Mouse (Mus musculus) heart, postnatal 0 days (tissue): Measurements from ENCODE around the gene Bcr.

ENCODE experiments used
- CTCF ChIP-seq: IDR thresholded peaks from 2 replicates; pipeline ENCODE4 v1.5.1; 2016; ENCODE audit warnings: antibody characterized with exemption, control low read depth, low read depth
- EP300 ChIP-seq: IDR thresholded peaks from 2 replicates; pipeline ENCODE4 v1.6.1; 2016; ENCODE audit warnings: antibody characterized with exemption, low read depth

DNA sequence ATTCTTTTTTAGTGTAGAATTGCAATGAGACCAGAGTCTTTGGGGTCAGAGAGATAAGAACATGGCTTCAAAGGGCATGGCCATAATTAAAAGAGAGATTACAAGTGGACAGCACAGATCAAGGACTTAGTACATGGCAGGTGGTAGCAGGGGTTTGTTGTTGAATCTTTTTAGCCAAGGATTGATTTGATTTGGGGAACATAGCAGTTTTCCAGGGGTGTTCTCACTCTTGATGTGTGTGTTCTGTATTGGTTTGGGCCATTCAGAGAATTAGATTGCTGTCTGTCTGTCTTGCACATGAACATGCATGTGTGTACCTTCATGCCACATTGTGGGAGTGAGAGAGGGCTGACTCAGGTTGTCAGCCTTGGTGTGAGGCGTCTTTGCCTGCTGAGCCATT is 171.5 kb downstream of the Bcr start:
- TF ChIP-seq EP300 (no peak), CTCF (no peak)
